Comparison of ENCODE assay signal across 15 mouse cellular contexts in the genomic region with DNA sequence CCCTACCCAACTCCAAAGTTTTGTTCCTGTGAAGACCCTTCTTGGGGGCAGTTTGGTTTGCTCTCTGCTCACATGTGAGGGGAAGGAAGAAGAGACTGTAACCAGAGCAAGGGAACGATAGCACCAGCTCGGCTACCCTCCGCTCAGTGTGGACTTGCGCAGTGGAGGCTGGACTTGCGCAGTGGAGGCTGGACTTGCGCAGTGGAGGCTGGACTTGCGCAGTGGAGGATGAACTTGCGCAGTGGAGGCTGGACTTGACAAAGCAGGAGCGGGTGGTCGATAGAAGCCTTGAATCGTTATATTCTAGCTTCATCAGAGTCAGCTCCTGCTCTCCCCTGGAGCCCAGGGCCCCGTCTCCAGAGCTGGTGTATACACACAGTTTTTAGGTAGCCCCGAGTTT. TPM values are rescaled to one million over a fixed set of nuclear protein-coding genes. Genes with fewer than 3 reads are reported as not detected.
DNase-seq lines count a peak whose midpoint lies in the region; ATAC-seq lines count a peak whose summit lies in the region.
"Had no signal": no experiment of that assay in that cellular context is flagged by ENCODE, and none has a peak within 500 bp of the region (broad histone marks: within the 10 kb centered on the region; RNA-seq: fewer than 3 reads in every experiment).

No protein-coding gene starts in this region.

- 0 out of 2 replicates have a peak, but pooled peaks cover 2% of the 10 kb centered on the region for H3K9me3 ChIP-seq in kidney, embryonic 15.5 days (replicated peaks)
- no peaks in the 10 kb centered on the region for H3K9me3 ChIP-seq in embryonic facial prominence, embryonic 11.5 days (replicated peaks; ENCODE audit: control insufficient read depth, low read length)
- H3K9me3 ChIP-seq in limb, embryonic 13.5 days: no peaks in the 10 kb centered on the region

- no peak for ATAC-seq in kidney, embryonic 15.5 days (replicated peaks; ENCODE audit: low FRiP score)
- no peak; the same call in 1 of the 2 replicates for ATAC-seq in embryonic facial prominence, embryonic 11.5 days (replicated peaks; ENCODE audit: insufficient number of reproducible peaks, low FRiP score, low TSS enrichment, low read depth)
- ATAC-seq in limb, embryonic 13.5 days (ENCODE audit: low FRiP score, low read depth): no peak

- no peak overlapping the region for H3K4me3 ChIP-seq in kidney, embryonic 15.5 days (replicated peaks)
- H3K4me3 ChIP-seq in embryonic facial prominence, embryonic 11.5 days (ENCODE audit: low read depth, low read length): no peak overlapping the region
- H3K4me3 ChIP-seq in limb, embryonic 13.5 days: no peak overlapping the region
- H3K4me3 ChIP-seq: erythroblast, embryonic 14.5 days; megakaryocyte, embryonic 14.5 days had no signal

- no peak overlapping the region for H3K9ac ChIP-seq in kidney, embryonic 15.5 days
- H3K9ac ChIP-seq in embryonic facial prominence, embryonic 11.5 days (replicated peaks; ENCODE audit: low read length): no peak overlapping the region
- H3K9ac ChIP-seq in limb, embryonic 13.5 days: no peak overlapping the region; the same call in 1 of the 2 replicates

- no peak for DNase-seq in kidney, adult 11 months
- DNase-seq in ES-CJ7 (ENCODE audit: low read depth, low spot score) (peak; percentile 56), adipocyte (ENCODE audit: low spot score) (no peak)
- no peak for DNase-seq in embryonic facial prominence, embryonic 11.5 days (ENCODE audit: low spot score)
- DNase-seq in adrenal gland, postnatal 25 days: no peak
- no peak for DNase-seq in retina, embryonic 14.5 days (ENCODE audit: low spot score)
- DNase-seq: adrenal gland, postnatal 36 days; cerebellum, adult 8-10 months; gastrocnemius, postnatal 14 days had no signal

- H3K27ac ChIP-seq in kidney, embryonic 15.5 days: peak overlapping the region; percentile 93
- 0 out of 2 replicates have a peak overlapping the region, but pooled peaks have one; percentile 59 for H3K27ac ChIP-seq in embryonic facial prominence, embryonic 11.5 days (replicated peaks; ENCODE audit: low read depth, low read length)
- H3K27ac ChIP-seq in limb, embryonic 13.5 days: peak overlapping the region; percentile 91

- peaks cover 25% of the 10 kb centered on the region for H3K36me3 ChIP-seq in kidney, embryonic 15.5 days
- H3K36me3 ChIP-seq in embryonic facial prominence, embryonic 11.5 days (replicated peaks; ENCODE audit: control insufficient read depth, insufficient read depth, low read depth, low read length): no peaks in the 10 kb centered on the region
- H3K36me3 ChIP-seq in limb, embryonic 13.5 days: peaks cover 38% of the 10 kb centered on the region

- 0 out of 2 replicates have a peak overlapping the region, but pooled peaks have one; percentile 2 for H3K4me2 ChIP-seq in kidney, embryonic 15.5 days
- no peak overlapping the region for H3K4me2 ChIP-seq in embryonic facial prominence, embryonic 11.5 days (ENCODE audit: low read depth, low read length)
- peak overlapping the region; percentile 49; the same call in 1 of the 2 replicates for H3K4me2 ChIP-seq in limb, embryonic 13.5 days (replicated peaks)

- WGBS in kidney, embryonic 15.5 days: 93% methylated on average over 13 of the region's 13 CpGs
- WGBS in embryonic facial prominence, embryonic 11.5 days: 94% methylated on average over 13 of the region's 13 CpGs
- 90% methylated on average over 13 of the region's 13 CpGs for WGBS in limb, embryonic 13.5 days

- peaks cover 52% of the 10 kb centered on the region for H3K4me1 ChIP-seq in kidney, embryonic 15.5 days
- no peaks in the 10 kb centered on the region; the same call in none of the 2 replicates for H3K4me1 ChIP-seq in embryonic facial prominence, embryonic 11.5 days (ENCODE audit: control insufficient read depth, insufficient read depth, low read length)
- H3K4me1 ChIP-seq in limb, embryonic 13.5 days: peaks cover 64% of the 10 kb centered on the region

- no peaks in the 10 kb centered on the region for H3K27me3 ChIP-seq in kidney, embryonic 15.5 days
- H3K27me3 ChIP-seq in embryonic facial prominence, embryonic 11.5 days (ENCODE audit: control insufficient read depth, insufficient read depth, low read length): no peaks in the 10 kb centered on the region
- no peaks in the 10 kb centered on the region for H3K27me3 ChIP-seq in limb, embryonic 13.5 days

RNA-seq across cellular contexts. Expression of gene Ston1, which starts 27.9 kb away (rescaled TPM):
- polyA plus RNA-seq in kidney, embryonic 15.5 days (2015; fragmentation: Nextera tagmentation; extraction: Ambion mirVana): 7.7 and 8.0 TPM in 2 replicates
- 5.1 and 6.2 TPM in 2 replicates for polyA plus RNA-seq in embryonic facial prominence, embryonic 11.5 days (2014; fragmentation: Nextera tagmentation; extraction: Ambion mirVana)
- 9.2 and 9.8 TPM in 2 replicates for polyA plus RNA-seq in limb, embryonic 13.5 days (2015; fragmentation: Nextera tagmentation; extraction: Ambion mirVana)
- total RNA-seq in adrenal gland, postnatal 25 days (2021): 26.0 and 33.3 TPM in 2 replicates
- polyA plus RNA-seq: erythroblast, embryonic 14.5 days had no signal

RNA-seq across cellular contexts. Expression of gene Gtf2a1l, which starts 43.1 kb away (rescaled TPM):
- polyA plus RNA-seq in kidney, embryonic 15.5 days (2015; fragmentation: Nextera tagmentation; extraction: Ambion mirVana): not detected in 2 replicates
- polyA plus RNA-seq in embryonic facial prominence, embryonic 11.5 days (2014; fragmentation: Nextera tagmentation; extraction: Ambion mirVana): 0.31 TPM in 1 of 2 replicates, not detected in the other
- 0.15 TPM in 1 of 2 replicates, not detected in the other for polyA plus RNA-seq in limb, embryonic 13.5 days (2015; fragmentation: Nextera tagmentation; extraction: Ambion mirVana)
- not detected in 2 replicates for total RNA-seq in adrenal gland, postnatal 25 days (2021)
- total RNA-seq: adrenal gland, postnatal 36 days; gastrocnemius, postnatal 14 days had no signal
- polyA plus RNA-seq: erythroblast, embryonic 14.5 days; large intestine, adult 2 months; spleen, adult 2 months had no signal
